Mouse (Mus musculus) cerebellum, adult 2 months (tissue): ENCODE measurements around the gene Alkbh3.

Source experiments
- CTCF ChIP-seq: fragments of 200-500 bp; IDR thresholded peaks from 2 replicates; pipeline ENCODE4 v1.5.1; 2011; ENCODE audit warnings: low read depth, mild to moderate bottlenecking, control low read depth, low read length, moderate library complexity, borderline replicate concordance; ENCODE audit not compliant: insufficient read depth
- POLR2A ChIP-seq: fragments of 200-500 bp; IDR thresholded peaks from 2 replicates; pipeline ENCODE4 v1.6.1; 2011; ENCODE audit warnings: low read length, control low read depth, borderline replicate concordance; ENCODE audit not compliant: insufficient read depth

DNA sequence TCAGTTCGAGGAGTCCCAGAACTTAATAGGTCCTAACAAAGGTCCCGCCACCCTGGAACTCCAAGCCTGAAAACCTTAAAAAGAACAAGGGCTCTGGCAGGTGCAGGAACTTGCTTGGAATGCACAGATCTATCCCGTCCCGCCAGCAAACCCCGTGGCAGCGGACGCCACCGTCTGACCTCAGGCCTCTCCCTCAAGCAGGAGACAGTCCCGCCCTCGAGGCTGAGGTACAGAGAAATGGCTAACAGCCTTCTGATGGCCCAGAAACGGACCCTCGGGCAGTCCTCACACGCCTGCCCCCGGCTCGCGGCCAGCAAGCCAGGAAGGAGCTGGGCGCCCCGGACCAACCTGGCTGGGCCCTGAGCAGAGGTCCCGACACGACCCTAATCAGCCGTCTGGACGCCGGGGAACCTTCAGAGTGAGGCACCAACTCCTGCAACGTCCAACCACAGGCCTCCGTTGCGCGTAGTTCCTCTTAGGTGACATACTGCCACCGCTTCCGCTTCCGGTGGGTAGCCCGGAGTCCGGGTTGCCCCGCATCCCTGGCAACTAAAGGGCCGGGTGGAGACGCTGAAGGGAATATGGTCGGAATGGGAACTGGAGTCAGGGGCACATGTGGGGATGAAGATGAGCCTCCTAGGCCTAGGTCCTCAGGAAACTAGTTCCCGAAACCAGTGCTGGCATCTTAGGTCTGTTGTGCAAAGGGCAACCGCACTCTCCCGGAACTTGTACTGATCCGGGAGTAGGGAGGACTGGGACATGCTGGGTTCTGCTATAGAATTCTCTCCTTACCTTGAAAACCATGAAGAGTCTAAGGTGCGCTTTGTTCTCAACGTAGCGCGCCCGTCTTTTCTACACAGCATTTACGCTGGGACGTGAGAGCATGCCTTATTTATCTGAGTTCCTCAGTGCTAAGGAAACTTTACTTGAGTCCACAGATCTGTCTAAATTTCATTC lies at the start of gene Alkbh3:
- peak; percentile 59 for TF ChIP-seq POLR2A
- no peak for TF ChIP-seq CTCF
